Mouse (Mus musculus): Measurements from ENCODE around the gene Gm10320.

GRCm38 (mm10) chr13:98504661-98505488, 13.1 kb upstream of the Gm10320 start:
- no peak for TF ChIP-seq CTCF (conservative IDR thresholded peaks at IDR 0.05; ENCODE audit: low read length)
- no peak for TF ChIP-seq POU5F1 (IDR thresholded peaks at IDR 0.05; ENCODE audit: borderline replicate concordance, low read length)
